Mouse (Mus musculus): ENCODE measurements at regions not wholly inside any gene's neighbourhood (a gene's known extent, or its start where the extent isn't known, plus 50 kb on each side); places are given as distances from the start of the nearest gene placed in this dataset.

DNA sequence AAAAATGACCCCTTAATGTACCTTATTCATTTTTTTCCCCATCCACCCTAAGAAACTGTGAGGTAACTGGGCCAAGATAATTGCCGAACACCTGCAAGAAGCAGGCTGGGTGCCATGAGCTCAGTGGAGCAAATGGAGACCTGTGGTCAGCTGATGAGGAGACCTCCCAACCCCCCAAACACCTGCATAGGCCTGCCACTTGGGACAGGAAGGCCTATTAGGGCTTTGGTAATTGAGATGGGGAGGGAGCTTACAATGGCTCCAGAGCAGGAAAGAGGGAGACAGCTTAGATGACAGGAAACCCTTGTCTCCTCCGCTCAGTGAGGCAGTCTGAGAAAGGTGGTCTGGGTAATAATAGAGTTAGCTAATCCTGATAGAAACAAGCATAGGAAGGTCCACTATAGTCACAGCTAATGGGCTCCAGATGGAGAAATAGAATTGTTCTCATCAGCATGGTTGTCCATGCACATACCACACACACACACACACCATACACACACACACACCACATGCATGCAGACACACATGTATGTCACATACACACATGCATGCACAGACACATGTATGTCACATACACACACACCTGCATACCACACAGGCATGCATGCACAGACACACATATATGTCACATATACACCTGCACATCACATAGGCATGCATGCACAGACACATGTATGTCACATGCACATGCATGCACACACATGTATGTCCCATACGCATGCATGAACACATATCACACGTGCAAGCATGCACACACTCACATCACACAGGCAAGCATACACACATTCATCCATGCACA, 270.2 kb upstream of the Habp2 start:
- no peaks in the 10 kb centered on the region for H3K36me3 ChIP-seq
- H3K9me3 ChIP-seq (replicated peaks): no peaks in the 10 kb centered on the region
- H3K4me3 ChIP-seq (replicated peaks): no peak overlapping the region
- WGBS: 73% methylated on average over 4 of the region's 4 CpGs
- ATAC-seq (ENCODE audit: insufficient number of reproducible peaks, low FRiP score, low TSS enrichment, low read depth): 0 out of 2 replicates have a peak, but pooled peaks have one; percentile 6
- H3K9ac ChIP-seq: no peak overlapping the region
- no peaks in the 10 kb centered on the region for H3K27me3 ChIP-seq
- peak overlapping the region; percentile 60; the same call in 1 of the 2 replicates for H3K27ac ChIP-seq (replicated peaks)
- H3K4me2 ChIP-seq (replicated peaks): no peak overlapping the region
- peaks cover 26% of the 10 kb centered on the region for H3K4me1 ChIP-seq

DNA sequence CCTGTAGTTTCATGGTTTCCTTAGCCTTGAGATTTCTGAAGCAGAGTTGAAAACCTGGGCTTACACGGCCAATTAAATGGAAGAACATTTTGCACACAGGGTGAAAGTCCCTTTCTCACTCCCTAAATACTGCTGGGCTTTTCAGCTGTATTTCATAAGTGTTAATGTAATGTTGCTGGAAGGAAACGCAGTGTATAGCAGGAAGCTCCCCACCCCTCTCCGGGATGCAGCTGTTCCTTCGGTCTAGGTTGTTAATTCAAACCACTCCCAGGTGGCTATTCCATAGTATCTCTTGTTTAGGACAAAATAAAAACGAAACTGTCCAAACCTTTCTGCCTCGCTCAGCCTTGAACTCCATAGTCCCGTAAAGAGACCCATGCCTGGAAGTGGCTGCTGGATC, 269.4 kb upstream of the Habp2 start:
- 34% methylated on average over 7 of the region's 7 CpGs for WGBS
- H3K27ac ChIP-seq (replicated peaks): peak overlapping the region; percentile 67
- 0 out of 2 replicates have a peak overlapping the region, but pooled peaks have one; percentile 4 for H3K4me2 ChIP-seq (replicated peaks)
- no peak overlapping the region for H3K4me3 ChIP-seq (replicated peaks)
- H3K4me1 ChIP-seq: peaks cover 32% of the 10 kb centered on the region
- no peaks in the 10 kb centered on the region for H3K9me3 ChIP-seq (replicated peaks)
- no peak overlapping the region for H3K9ac ChIP-seq
- no peak for ATAC-seq (ENCODE audit: insufficient number of reproducible peaks, low FRiP score, low TSS enrichment, low read depth)
- H3K36me3 ChIP-seq: no peaks in the 10 kb centered on the region
- H3K27me3 ChIP-seq: no peaks in the 10 kb centered on the region

DNA sequence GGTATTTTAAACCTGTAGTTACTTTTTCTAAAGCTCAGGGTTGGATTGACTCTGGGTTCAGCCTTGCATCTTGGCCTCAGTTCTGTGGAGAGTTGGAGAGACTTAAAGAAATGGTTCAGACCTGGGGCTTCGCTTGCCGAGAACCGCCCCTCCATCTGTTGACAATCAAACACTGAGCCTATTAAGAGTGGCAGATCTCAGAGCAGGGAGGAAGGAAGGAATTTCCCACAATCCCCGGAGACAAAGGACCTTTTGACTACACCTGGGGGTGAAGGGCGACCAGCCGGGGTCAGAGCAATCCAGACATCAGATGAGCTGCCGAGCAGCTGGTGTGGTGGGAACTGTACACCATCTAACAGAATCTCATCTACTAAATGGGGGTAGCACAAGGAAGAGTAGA, 267.8 kb upstream of the Habp2 start:
- no peak for ATAC-seq (ENCODE audit: insufficient number of reproducible peaks, low FRiP score, low TSS enrichment, low read depth)
- no peaks in the 10 kb centered on the region for H3K9me3 ChIP-seq (replicated peaks)
- H3K36me3 ChIP-seq: no peaks in the 10 kb centered on the region
- peaks cover 37% of the 10 kb centered on the region for H3K4me1 ChIP-seq
- H3K27me3 ChIP-seq: no peaks in the 10 kb centered on the region
- H3K4me2 ChIP-seq (replicated peaks): no peak overlapping the region
- no peak overlapping the region; the same call in 1 of the 2 replicates for H3K27ac ChIP-seq (replicated peaks)
- H3K9ac ChIP-seq: no peak overlapping the region
- H3K4me3 ChIP-seq (replicated peaks): no peak overlapping the region
- WGBS: 25% methylated on average over 7 of the region's 7 CpGs

DNA sequence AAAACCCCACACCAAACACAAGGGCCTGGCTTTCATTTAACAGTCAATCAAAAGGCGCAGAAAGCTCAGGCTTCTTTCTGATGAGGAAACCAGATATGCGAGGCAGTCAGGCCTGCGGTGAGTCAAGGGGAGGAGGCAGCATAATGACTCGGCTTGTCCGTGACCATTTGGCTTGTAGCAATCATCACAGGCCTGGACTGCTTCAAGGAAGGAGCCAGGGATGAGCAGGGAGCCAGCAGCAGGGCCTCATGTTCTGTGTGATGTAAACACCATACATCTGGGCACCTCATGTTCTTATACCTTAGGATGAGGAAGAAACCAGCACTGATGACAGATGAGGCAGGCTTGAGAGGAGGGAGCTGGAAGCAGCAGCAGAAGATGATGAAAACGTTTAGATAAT, 264.6 kb upstream of the Habp2 start:
- Histone ChIP-seq H3K4me1 (peaks cover 29% of the 10 kb centered on the region), H3K9me3 (replicated peaks) (no peaks in the 10 kb centered on the region), H3K27ac (replicated peaks) (peak overlapping the region; percentile 65), H3K4me3 (replicated peaks) (no peak overlapping the region), H3K36me3 (no peaks in the 10 kb centered on the region), H3K9ac (no peak overlapping the region), H3K27me3 (no peaks in the 10 kb centered on the region), H3K4me2 (replicated peaks) (no peak overlapping the region)
- 13% methylated on average over 6 of the region's 6 CpGs for WGBS
- peak; percentile 88 for ATAC-seq (ENCODE audit: insufficient number of reproducible peaks, low FRiP score, low TSS enrichment, low read depth)

DNA sequence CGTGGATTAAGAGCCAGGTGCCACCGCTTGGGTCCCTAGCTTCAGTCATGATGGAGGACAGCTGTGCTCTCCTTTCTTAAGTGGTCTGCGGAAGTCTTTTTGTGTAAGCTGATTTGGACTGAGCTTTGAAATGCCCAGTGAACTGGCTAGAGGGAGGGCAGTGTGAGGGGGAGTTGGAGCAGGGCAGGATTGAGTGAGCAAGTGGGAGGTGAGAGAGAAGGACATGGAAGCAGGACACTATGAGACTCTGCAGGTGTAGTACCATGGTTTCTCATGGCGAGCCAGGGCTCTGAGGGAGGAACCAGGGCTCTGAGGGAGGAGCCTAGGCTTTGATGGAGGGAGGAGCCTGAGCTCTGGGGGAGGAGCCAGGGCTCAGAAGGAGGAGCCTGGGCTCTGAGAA, 262.3 kb upstream of the Habp2 start:
- Histone ChIP-seq H3K4me2 (replicated peaks) (no peak overlapping the region), H3K27me3 (no peaks in the 10 kb centered on the region), H3K9me3 (replicated peaks) (0 out of 2 replicates have a peak, but pooled peaks cover 3% of the 10 kb centered on the region), H3K4me3 (replicated peaks) (no peak overlapping the region), H3K4me1 (peaks cover 24% of the 10 kb centered on the region), H3K27ac (replicated peaks) (no peak overlapping the region), H3K9ac (no peak overlapping the region), H3K36me3 (no peaks in the 10 kb centered on the region)
- WGBS: 78% methylated on average over 4 of the region's 4 CpGs
- no peak for ATAC-seq (ENCODE audit: insufficient number of reproducible peaks, low FRiP score, low TSS enrichment, low read depth)

DNA sequence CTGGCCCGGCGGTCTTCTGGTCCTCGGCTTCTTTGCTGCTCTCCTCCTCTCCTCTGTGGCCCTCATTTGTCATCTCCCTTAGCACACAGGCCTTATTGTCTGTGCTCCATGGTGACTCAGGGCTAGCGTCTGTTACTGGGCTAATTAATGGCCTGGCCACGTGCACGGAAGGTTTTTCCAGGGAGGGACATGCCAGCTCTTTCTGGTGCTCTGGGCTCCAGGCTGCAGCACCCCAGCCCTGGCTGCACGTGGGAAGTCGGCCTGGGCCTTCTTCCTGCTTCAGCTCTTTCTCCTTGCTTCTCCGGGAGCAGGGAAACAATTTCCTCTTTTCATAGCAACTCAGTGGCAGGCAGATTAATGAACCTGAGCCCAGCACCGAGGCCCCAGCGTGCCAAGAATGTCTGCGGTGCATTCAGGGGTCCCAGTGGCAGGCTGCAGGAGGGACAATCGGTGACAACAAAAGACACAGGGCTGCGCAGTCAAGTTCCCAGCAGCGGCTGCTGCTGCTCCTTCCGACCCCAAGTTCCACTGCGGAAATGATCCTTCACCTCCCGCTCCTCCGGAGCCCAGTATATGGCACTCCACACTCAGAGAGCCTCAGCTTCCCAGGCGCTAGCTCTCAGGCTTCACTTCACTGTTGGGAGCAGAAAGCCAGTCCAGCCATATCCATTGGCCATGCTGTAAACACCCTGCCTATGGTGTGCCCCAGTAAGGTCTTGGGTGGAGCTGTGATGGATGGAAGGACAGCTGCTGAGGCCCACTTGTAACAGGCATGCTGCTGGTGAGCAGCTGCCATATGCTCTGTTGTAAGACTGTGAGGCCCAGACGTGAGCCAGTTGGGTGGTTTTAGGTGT, 257.3 kb upstream of the Habp2 start:
- no peak overlapping the region for H3K4me3 ChIP-seq (replicated peaks)
- ATAC-seq (ENCODE audit: insufficient number of reproducible peaks, low FRiP score, low TSS enrichment, low read depth): peak; percentile 54
- H3K4me2 ChIP-seq (replicated peaks): no peak overlapping the region
- H3K9ac ChIP-seq: no peak overlapping the region
- 0 out of 2 replicates have a peak, but pooled peaks cover 3% of the 10 kb centered on the region for H3K9me3 ChIP-seq (replicated peaks)
- peaks cover 21% of the 10 kb centered on the region for H3K4me1 ChIP-seq
- WGBS: 40% methylated on average over 21 of the region's 21 CpGs
- no peaks in the 10 kb centered on the region for H3K27me3 ChIP-seq
- H3K36me3 ChIP-seq: no peaks in the 10 kb centered on the region
- H3K27ac ChIP-seq (replicated peaks): peak overlapping the region; percentile 58

DNA sequence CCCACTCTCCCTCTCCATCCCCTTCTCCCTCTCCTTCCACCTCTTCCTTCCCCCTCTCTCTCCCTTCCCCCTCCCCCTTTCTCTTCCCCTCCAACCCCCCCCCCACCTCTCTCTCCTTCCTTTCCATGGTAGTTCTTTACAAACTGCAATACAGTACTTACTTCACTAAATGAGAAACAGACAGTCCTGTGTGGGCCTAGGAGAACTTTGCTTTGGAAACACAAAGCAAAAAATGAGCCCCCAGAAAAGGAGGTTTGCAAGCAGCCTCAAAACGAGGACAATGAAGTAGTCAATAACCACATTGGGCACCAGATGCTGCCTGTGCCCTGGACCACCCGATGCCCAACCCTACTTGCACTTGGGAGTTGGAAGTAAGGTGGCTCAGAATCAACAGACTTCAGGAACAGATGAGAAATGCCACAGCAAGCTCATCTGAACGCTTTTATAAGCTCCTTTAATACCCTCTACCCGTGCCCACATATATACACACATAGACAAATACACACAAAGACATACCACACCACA, 256.5 kb upstream of the Habp2 start:
- no peak overlapping the region for H3K4me2 ChIP-seq (replicated peaks)
- H3K9ac ChIP-seq: no peak overlapping the region
- H3K27ac ChIP-seq (replicated peaks): peak overlapping the region; percentile 61
- H3K27me3 ChIP-seq: no peaks in the 10 kb centered on the region
- H3K9me3 ChIP-seq (replicated peaks): 0 out of 2 replicates have a peak, but pooled peaks cover 3% of the 10 kb centered on the region
- H3K4me1 ChIP-seq: peaks cover 26% of the 10 kb centered on the region
- WGBS: 28% methylated on average over 4 of the region's 4 CpGs
- H3K4me3 ChIP-seq (replicated peaks): no peak overlapping the region
- ATAC-seq (ENCODE audit: insufficient number of reproducible peaks, low FRiP score, low TSS enrichment, low read depth): no peak
- no peaks in the 10 kb centered on the region for H3K36me3 ChIP-seq

DNA sequence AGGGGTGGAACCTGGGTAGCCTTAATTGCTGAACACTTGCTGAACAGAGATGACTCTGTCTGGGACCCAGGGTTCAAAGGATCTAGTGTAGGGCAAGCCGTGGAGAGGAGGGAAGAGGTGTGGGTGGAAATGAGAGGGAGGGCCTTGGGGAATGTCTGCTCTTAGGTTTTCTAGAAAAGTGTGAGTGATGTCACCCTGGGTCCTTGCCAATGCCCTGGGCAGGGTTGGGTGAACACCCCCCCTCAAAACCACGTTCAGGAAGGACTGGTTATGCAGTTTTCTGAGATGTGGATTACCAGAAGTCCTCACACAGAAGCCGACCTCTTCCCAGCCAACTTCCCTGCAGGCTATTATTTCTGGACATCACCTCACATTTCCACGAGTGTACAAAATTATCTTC, 252.4 kb upstream of the Habp2 start:
- no peak overlapping the region for H3K4me2 ChIP-seq (replicated peaks)
- WGBS: 27% methylated on average over 4 of the region's 4 CpGs
- ATAC-seq (ENCODE audit: insufficient number of reproducible peaks, low FRiP score, low TSS enrichment, low read depth): no peak
- no peaks in the 10 kb centered on the region for H3K9me3 ChIP-seq (replicated peaks)
- H3K36me3 ChIP-seq: no peaks in the 10 kb centered on the region
- no peaks in the 10 kb centered on the region for H3K27me3 ChIP-seq
- no peak overlapping the region for H3K4me3 ChIP-seq (replicated peaks)
- no peak overlapping the region for H3K9ac ChIP-seq
- peaks cover 20% of the 10 kb centered on the region for H3K4me1 ChIP-seq
- H3K27ac ChIP-seq (replicated peaks): no peak overlapping the region

DNA sequence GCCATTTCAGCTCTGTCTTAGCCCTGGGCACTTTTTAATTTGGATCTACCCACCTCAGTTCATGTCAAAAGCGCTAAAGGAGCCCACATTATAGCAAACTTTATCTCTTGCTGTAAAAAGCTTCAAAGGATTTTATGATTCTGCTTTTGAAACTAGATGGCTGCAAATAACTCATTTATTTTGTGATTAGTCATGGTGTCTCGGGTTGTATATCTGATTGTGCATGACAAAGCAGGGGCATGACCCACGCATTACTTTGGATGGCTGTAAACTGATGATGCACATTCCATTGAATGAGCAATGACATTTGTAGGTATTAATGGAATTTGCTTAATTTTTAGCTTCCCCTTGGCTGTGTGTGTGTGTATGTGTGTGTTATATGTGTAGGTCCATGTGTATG, 249.4 kb upstream of the Habp2 start:
- no peak overlapping the region for H3K27ac ChIP-seq (replicated peaks)
- no peak overlapping the region for H3K4me3 ChIP-seq (replicated peaks)
- no peak for ATAC-seq (ENCODE audit: insufficient number of reproducible peaks, low FRiP score, low TSS enrichment, low read depth)
- no peaks in the 10 kb centered on the region for H3K27me3 ChIP-seq
- H3K4me2 ChIP-seq (replicated peaks): no peak overlapping the region
- WGBS: 57% methylated on average over 3 of the region's 3 CpGs
- no peak overlapping the region for H3K9ac ChIP-seq
- H3K9me3 ChIP-seq (replicated peaks): no peaks in the 10 kb centered on the region
- peaks cover 13% of the 10 kb centered on the region; the same call in 1 of the 2 replicates for H3K4me1 ChIP-seq
- no peaks in the 10 kb centered on the region for H3K36me3 ChIP-seq

DNA sequence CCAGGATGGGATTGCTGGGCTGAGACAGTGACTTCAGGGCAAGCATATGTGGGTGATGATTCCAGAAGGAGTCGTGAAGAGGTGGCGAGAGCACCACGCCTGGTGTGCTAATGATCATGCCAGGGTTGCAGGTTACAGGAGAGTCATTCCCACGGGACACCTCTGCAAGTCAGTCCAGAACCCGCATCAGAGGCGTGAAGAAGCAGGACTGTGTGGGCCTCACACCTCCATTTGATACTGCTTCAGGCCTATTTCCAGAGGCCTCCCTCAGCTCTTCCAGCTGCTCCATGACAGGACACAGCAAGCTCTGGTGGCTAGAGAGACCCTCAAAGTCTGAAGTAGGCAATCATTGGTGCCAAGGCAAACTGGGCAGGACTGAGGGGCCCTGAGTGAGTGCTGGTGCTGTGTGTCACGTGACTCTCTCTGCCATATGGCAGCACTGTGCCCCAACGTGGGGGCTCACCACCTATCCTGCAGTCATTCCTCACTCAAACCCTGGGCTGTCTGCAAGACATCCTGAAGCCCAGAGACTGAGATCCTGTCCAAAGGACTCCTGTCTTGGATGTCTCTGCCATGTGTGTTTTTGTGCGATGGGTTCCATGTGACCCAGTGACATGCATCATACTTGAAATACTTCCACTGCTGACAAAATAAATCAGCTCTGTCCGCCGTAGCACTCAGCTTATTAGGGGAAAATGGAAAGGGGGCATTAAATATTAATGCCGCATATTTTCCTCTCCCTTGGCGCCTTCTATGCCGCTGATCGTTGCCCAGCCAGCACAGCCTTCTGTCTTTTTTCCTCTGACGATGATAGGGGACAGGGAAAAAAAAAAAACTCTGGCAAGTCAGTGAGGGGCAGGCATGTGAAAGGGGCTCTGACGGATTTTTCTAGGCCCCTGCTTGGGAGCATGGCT, 247.6 kb upstream of the Habp2 start:
- Histone ChIP-seq H3K4me3 (replicated peaks) (no peak overlapping the region), H3K9ac (no peak overlapping the region), H3K4me2 (replicated peaks) (no peak overlapping the region), H3K9me3 (replicated peaks) (no peaks in the 10 kb centered on the region), H3K27ac (replicated peaks) (no peak overlapping the region), H3K27me3 (no peaks in the 10 kb centered on the region), H3K4me1 (peaks cover 12% of the 10 kb centered on the region; the same call in 1 of the 2 replicates), H3K36me3 (no peaks in the 10 kb centered on the region)
- no peak for ATAC-seq (ENCODE audit: insufficient number of reproducible peaks, low FRiP score, low TSS enrichment, low read depth)
- 62% methylated on average over 17 of the region's 17 CpGs for WGBS
